Mouse (Mus musculus) bone marrow, adult 2 months (tissue): Measurements from ENCODE around the gene Cep104.

Source experiments
- CTCF ChIP-seq: fragments of 200-500 bp; IDR thresholded peaks from 2 replicates; pipeline ENCODE4 v1.5.1; 2011; ENCODE audit warnings: low read length, control low read depth; ENCODE audit not compliant: control insufficient read depth, insufficient read depth
- POLR2A ChIP-seq: fragments of 200-500 bp; IDR thresholded peaks from 2 replicates; pipeline ENCODE4 v1.6.1; 2011; ENCODE audit warnings: low read depth, mild to moderate bottlenecking, control low read depth, low read length, borderline replicate concordance; ENCODE audit not compliant: control insufficient read depth

DNA sequence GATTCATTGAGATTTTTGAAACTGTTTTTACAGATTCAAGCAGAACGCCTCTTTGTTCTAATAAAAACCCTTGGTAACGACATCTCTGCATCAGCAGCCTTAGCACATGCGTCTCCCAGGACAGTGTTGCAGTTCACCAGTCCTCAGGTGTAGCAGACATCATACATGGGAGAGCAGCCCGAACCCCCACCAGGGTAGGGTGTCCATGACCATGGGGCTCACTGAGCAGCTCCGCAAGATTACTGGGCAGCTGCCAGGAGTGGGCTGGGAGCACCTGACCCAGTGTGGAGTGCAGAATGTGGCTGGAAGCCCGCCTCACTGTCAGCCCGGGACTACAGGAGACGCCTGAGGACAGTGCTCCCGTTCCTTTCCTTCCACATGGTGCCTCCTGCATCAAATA is 46.4 kb downstream of the Cep104 start:
- TF ChIP-seq POLR2A, result no peak
- TF ChIP-seq CTCF, result no peak
